Mouse (Mus musculus): ENCODE measurements around the gene Lrrfip1. TPM values are rescaled to one million over a fixed set of nuclear protein-coding genes. Genes with fewer than 3 reads are reported as not detected.
A peak's percentile ranks its signal among the peaks of the same experiment; 100 is the strongest.

Lrrfip1 gene
- polyA plus RNA-seq, 1 experiment from 2014 or later, result 88.9 TPM

DNA sequence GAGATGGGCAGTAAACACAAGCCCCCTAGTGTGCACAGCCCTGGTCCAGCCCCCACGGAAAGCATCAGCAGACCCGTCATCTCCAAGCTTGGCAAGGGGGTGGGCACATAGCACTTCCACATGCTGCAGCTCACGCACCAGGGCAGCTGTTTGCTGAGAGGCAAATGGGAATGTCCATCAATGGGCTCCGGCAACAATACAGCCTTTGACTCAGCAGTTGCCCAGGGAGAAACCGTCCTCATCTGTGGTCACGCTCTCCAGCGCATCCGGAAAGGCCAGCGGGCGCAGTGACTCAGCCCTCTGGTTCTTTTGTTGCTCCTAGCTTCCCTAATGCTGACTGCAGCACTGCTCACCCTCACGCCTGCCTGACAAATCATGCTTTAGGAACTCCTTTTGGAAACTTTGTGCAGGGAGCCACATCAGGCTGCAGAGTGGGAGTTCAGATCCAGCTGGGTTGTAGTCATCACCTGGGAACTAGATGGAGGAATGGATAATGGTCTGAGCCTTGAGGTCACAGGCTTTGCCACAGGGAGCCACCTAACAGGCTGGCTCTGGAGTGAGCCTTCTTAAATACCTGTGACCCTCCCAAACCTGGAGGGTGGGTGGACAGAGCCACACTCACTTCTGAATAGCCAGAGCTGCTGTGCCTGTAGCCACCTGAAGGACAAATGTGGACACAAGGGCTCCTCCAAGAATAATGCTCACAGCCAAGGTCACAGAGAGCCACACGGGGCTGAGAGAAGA lies 23.5 kb upstream of the Lrrfip1 start:
- H3K36me3 ChIP-seq (ENCODE audit: inconsistent target), result no peaks in the 10 kb centered on the region
- H3K27ac ChIP-seq, result peak overlapping the region; percentile 89
- WGBS (ENCODE audit: missing documents), result 3% methylated on average over 12 of the region's 12 CpGs
- no peaks in the 10 kb centered on the region for H3K79me2 ChIP-seq (ENCODE audit: inconsistent target)
- H3K4me3 ChIP-seq (ENCODE audit: inconsistent target), result no peak overlapping the region

DNA sequence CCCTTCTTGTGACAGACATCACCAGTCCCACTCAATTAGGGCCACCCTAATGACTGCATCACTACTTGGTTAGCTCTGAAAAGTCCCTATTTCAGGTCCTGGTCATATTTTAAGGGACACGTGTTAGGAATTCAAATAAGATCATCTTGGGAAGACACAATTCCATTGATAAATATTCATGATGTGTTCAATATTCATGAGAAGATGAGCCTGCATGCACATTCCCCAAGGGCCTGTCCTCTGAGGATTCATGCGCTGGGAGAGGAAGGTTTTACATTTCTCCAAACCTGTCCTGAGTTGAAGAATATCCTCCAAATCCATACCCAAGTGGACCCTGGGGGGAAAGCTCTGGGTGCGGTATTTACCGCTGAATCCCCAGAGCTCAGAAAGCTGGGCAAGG lies 22.6 kb upstream of the Lrrfip1 start:
- no peaks in the 10 kb centered on the region for H3K79me2 ChIP-seq (ENCODE audit: inconsistent target)
- H3K36me3 ChIP-seq (ENCODE audit: inconsistent target), result no peaks in the 10 kb centered on the region
- H3K4me3 ChIP-seq (ENCODE audit: inconsistent target), result no peak overlapping the region
- 94% methylated on average over 4 of the region's 4 CpGs for WGBS (ENCODE audit: missing documents)
- H3K27ac ChIP-seq, result peak overlapping the region; percentile 89

DNA sequence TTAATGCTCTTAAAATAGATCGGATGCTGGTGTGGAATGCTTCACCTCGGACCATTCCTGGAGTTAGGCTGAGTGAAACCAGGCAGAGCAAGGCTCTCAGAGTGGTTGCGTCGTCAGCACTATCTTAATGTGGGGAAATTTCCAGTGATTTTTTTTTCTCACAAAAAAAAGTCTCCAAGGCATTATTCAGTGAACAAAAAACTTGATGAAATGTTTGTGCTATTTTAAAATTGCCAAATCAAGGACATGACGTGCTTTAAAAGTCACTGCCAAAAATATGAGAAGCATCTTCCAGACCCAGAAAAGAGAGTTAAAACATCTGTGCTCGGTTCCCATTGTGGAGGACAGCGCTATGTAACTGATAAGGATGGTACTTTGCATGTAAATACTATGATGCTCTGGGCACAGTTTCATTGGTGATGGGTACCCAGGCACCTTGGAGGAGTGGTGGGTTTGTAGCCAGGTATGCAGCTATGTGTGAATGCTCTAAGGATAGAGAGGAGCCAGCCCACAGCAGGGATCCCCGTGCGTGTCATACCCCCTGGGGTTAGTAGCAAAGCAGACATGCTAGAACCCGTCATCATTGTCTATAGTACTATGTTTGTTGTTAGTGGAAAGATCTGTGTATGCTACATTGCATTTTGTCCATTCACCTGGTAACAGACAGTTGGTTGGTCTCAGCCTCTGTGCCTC lies 17.8 kb upstream of the Lrrfip1 start:
- Histone ChIP-seq H3K27ac (no peak overlapping the region), H3K79me2 (ENCODE audit: inconsistent target) (no peaks in the 10 kb centered on the region), H3K4me3 (ENCODE audit: inconsistent target) (no peak overlapping the region), H3K36me3 (ENCODE audit: inconsistent target) (no peaks in the 10 kb centered on the region)
- 91% methylated on average over 10 of the region's 10 CpGs for WGBS (ENCODE audit: missing documents)

DNA sequence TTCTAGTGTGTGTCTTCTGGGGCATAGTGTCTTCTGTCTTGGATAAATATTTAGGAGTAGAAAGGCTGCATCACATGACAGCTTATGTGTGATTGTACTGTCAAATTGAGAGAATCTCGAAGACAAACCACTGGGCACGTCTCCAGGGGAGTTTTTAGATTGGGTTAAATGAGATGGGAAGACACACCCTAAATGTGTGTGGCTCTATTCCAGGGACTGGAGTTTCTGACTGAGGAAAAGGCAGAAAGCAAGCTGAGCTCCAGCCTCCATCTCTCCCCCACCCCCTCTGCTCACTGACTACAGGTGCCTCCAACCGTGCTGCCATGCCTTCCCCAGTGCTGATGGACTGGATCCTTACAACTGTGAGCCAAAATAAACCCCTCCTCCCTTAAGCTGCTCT lies 17.2 kb upstream of the Lrrfip1 start:
- H3K79me2 ChIP-seq (ENCODE audit: inconsistent target), result no peaks in the 10 kb centered on the region
- 93% methylated on average over 3 of the region's 3 CpGs for WGBS (ENCODE audit: missing documents)
- H3K27ac ChIP-seq, result no peak overlapping the region
- H3K36me3 ChIP-seq (ENCODE audit: inconsistent target), result no peaks in the 10 kb centered on the region
- H3K4me3 ChIP-seq (ENCODE audit: inconsistent target), result no peak overlapping the region

DNA sequence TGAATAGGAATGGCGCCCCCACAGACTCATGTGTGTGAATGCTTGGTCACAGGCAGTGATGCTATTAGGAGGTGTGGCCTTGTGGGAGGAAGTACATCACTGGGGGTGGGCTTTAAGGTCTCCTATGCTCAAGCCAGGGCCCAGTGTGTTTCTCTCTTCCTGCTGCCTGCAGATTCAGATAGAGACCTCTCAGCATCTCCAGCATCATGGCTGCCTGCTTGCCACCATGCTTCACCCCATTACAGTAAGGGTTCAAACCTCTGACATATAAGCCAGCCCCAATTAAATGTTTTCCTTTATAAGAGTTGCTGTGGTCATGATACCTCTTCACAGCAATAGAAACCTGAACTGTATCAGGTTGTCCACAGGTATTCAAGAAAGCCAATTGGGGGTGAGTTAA lies 2.6 kb upstream of the Lrrfip1 start:
- Histone ChIP-seq H3K27ac (no peak overlapping the region), H3K4me3 (ENCODE audit: inconsistent target) (no peak overlapping the region), H3K79me2 (ENCODE audit: inconsistent target) (peaks cover 20% of the 10 kb centered on the region), H3K36me3 (ENCODE audit: inconsistent target) (no peaks in the 10 kb centered on the region)
- WGBS (ENCODE audit: missing documents), result 93% methylated on average over 1 of the region's 1 CpGs

DNA sequence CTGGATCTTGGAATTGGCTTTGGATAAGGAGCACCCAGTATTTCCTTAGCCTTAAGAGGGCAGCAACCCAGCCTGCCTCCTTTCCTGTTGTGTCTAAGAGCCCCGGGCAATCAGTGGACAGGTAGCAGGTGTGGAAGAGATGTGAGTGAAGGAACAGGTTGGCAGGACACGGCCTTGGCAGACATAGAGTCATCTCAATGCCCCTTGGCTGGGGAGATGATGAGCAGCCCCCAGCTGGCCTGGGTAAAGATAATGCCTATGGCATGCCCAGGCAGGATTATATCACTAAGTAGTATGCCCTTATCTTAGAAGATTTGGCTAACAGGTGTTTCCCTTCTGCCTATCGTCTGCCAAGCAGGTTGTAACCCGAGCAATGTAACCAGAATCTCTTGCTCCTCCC lies 1.4 kb upstream of the Lrrfip1 start:
- H3K79me2 ChIP-seq (ENCODE audit: inconsistent target), result peaks cover 32% of the 10 kb centered on the region
- H3K36me3 ChIP-seq (ENCODE audit: inconsistent target), result no peaks in the 10 kb centered on the region
- no peak overlapping the region for H3K4me3 ChIP-seq (ENCODE audit: inconsistent target)
- WGBS (ENCODE audit: missing documents), result 81% methylated on average over 4 of the region's 4 CpGs
- no peak overlapping the region for H3K27ac ChIP-seq

DNA sequence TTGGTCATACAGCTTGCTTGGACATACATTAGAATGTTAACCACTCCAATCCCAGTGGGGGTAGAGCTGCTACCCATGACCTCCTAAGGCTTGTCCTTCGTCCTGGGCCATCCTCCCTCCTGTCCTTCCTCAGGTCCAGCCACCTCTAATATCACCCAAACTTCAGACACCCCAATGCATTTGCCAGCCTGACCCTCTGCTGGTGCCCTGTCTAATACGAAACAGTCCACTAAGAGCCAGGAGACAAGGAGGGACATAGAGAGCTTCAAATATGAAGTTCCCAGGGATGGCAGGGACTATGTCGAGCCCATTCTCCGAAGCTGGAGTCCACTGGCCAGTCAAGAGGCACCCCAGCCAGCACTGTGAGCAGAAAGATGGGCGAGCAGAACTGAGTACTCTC lies 896 bp upstream of the Lrrfip1 start:
- H3K4me3 ChIP-seq (ENCODE audit: inconsistent target), result no peak overlapping the region; the same call in 1 of the 2 replicates
- peaks cover 37% of the 10 kb centered on the region for H3K79me2 ChIP-seq (ENCODE audit: inconsistent target)
- H3K36me3 ChIP-seq (ENCODE audit: inconsistent target), result no peaks in the 10 kb centered on the region
- no peak overlapping the region for H3K27ac ChIP-seq
- 87% methylated on average over 5 of the region's 5 CpGs for WGBS (ENCODE audit: missing documents)

DNA sequence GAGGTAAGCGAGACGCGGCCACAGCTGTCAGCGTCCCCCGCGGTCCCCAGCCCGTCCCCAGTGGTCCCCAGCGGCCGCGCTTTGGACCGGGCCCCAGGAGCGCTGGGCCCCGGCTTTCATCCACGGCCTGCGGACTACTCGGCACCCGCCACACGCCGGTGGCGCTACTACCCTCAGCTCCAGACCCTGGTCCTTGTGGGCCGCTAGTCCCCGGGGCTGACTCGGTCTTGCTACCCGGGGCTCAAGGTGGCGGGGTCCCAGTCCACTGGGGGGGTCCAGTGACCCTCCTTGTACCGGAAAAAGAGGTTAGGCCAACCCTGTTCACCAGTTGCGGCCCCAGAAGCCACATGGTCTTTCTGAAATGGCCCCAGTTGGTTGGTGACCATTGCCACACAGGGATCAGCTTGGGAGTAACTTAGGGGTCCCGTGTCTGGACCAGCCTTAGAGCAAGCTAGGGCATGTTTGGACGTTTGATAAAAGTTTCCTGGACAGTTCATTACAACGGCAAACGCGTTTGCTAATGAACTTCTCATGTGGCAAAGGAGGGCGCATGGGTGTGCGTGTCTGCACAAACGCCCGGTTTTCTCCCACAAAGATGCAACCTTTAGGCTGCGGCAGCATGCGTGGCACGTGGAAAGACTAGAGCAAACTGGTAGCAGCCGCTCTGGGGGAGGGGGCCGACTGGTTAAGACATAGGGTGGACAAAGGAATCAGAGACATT lies 514 bp downstream of the Lrrfip1 start:
- Histone ChIP-seq H3K79me2 (ENCODE audit: inconsistent target) (peaks cover 51% of the 10 kb centered on the region), H3K27ac (0 out of 2 replicates have a peak overlapping the region, but pooled peaks have one; percentile 10), H3K36me3 (ENCODE audit: inconsistent target) (no peaks in the 10 kb centered on the region), H3K4me3 (ENCODE audit: inconsistent target) (peak overlapping the region; percentile 75)
- WGBS (ENCODE audit: missing documents), result under 1% methylated on average over 41 of the region's 41 CpGs

DNA sequence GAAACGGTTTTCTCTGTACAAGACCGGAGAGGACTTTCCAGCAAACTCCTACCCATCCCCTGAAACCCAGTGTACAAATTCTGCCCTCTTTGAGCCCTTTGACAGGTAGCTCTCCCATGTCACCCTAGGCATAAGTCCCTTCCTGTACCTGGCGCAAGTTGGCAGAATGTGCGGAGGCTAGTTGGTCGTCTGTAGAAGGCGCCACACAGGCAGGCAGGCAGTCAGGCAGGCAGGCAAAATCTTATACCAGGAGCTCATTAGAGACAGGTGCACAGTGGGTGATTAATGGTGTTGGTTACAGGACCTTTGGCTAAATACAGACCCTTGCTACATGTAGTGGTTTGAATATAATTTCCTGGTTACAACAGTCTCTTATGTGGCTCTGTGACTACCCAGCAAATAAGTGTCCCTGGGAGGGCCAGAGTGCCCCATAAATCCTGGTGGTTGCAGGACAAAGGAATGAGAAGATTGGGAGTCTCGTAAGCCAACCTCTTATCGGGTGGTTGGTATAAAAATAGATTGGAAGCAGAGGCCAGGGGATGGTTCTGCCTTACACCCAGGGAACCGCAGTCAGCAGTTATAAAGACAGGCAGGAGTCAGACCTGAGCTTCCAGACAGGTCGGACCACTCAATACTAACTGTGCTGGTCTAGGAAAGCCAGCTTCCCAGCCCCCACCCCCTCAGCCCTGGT lies 1.5 kb downstream of the Lrrfip1 start:
- Histone ChIP-seq H3K36me3 (ENCODE audit: inconsistent target) (no peaks in the 10 kb centered on the region), H3K79me2 (ENCODE audit: inconsistent target) (peaks cover 61% of the 10 kb centered on the region), H3K4me3 (ENCODE audit: inconsistent target) (peak overlapping the region; percentile 75; the same call in 1 of the 2 replicates), H3K27ac (no peak overlapping the region)
- 57% methylated on average over 10 of the region's 10 CpGs for WGBS (ENCODE audit: missing documents)

DNA sequence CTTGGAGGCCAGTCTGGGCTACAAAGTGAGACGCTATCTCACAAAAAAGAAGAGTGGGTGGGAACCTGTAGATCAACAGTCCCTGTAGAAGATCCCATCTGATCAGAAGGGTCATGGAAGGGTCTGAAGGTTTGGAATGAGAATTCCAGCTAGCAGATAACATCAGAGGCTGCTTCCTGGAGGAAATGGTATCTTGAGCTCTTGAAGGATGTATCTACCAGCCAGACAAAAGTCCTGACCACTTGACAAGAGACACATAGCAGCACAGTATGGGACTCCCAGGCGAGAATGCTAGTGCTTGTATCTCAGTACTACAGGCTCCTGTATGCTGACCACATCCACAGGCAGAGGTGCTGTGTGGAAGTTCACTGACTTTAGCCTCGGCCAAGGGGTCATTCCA lies 2.6 kb downstream of the Lrrfip1 start:
- 98% methylated on average over 3 of the region's 3 CpGs for WGBS (ENCODE audit: missing documents)

DNA sequence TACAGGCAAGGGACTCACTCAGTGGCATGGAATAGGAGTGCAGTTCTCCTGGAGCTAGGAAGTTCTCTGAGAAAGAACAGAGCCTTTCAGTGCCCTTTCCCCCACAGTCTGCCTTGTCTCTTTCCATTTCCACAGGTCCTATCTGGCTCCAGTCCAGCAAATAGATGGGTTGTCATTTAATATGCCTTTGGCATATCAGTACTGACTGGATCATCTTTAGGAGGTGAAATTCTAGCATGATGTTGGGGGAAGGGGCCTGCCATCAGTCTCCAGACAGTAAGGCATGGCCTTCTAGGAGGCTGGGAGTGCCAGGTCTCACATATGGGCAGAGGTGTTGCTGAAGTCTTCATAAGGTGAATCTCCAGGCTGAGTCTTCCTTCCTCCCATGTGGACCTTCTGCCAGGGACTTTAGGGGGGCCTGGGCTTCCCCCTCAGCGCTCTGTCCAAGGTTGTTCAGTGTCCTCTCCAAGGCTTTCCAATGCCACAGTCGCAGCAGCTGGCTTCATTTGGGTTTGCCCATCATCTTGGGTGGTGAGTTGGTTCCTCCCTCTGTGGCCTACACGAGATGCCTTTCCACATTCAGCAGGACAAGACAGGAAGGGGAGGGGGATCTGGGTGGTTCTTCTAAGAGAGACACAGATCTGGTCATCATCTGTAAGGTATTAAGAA lies 3.5 kb downstream of the Lrrfip1 start:
- WGBS (ENCODE audit: missing documents), result 71% methylated on average over 3 of the region's 3 CpGs
- no peak overlapping the region for H3K27ac ChIP-seq
- H3K36me3 ChIP-seq (ENCODE audit: inconsistent target), result no peaks in the 10 kb centered on the region
- H3K79me2 ChIP-seq (ENCODE audit: inconsistent target), result peaks cover 78% of the 10 kb centered on the region
- H3K4me3 ChIP-seq (ENCODE audit: inconsistent target), result no peak overlapping the region

More for the DNA sequence above, 2.6 kb downstream of the Lrrfip1 start:
- Histone ChIP-seq H3K79me2 (ENCODE audit: inconsistent target) (peaks cover 69% of the 10 kb centered on the region), H3K36me3 (ENCODE audit: inconsistent target) (no peaks in the 10 kb centered on the region), H3K27ac (no peak overlapping the region), H3K4me3 (ENCODE audit: inconsistent target) (no peak overlapping the region)

DNA sequence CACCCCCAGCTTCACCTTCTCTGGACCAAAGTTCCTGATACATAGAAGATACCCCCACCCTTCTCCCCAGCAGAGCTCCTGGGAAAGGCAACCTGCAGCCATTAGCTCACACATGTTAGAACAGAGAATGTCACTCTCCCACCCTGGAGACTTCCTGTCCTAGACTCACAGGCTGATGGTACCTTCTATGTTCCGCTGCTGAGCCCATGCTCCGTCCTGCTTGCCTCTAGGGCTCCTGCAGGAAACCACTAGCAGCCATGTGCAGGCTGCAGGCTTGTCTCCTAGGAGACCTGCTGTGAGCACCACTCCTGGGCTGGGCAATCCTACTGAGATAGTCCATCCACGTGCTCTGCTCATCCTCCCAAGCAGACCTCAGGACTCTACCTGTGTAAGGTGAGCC lies 4.1 kb downstream of the Lrrfip1 start:
- Histone ChIP-seq H3K79me2 (ENCODE audit: inconsistent target) (peaks cover 84% of the 10 kb centered on the region), H3K36me3 (ENCODE audit: inconsistent target) (no peaks in the 10 kb centered on the region), H3K27ac (no peak overlapping the region), H3K4me3 (ENCODE audit: inconsistent target) (no peak overlapping the region)
- WGBS (ENCODE audit: missing documents), result 77% methylated on average over 3 of the region's 3 CpGs

DNA sequence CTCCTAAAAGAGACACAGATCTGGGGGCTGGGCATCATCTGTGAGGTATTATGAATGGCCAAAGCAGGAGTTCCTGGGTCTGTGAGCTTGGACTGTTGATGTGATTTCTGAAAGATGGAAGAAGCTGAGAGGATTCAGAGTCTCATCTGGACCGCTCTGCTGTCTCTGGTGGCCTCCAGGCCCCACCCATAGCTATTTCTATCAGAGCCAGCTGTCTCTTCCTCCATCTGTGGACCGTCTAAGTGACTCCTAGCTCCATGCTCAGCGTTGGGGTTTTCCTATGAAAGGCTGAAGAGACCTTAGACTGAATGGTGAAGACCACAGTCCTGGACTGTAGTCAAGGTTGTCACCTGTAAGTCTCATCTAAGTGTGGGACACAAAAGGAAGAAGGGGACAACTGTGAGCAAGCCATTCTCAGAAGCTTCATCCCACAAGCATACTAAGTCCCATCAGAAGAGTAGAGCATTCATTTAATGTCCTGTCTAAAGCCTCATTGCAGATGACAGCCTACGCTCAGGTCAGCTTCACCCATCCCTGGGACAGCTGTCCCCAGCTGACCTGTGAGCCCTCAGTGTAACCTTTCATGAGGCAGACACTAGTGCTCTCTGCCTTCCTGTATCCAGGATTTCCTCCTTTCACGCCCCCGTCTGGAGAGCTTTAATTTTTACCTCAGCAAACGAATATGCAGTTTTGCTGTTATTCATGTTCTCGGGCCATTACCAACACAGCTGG lies 5.2 kb downstream of the Lrrfip1 start:
- 92% methylated on average over 8 of the region's 8 CpGs for WGBS (ENCODE audit: missing documents)

More for the DNA sequence above, 5.2 kb downstream of the Lrrfip1 start:
- no peak overlapping the region for H3K27ac ChIP-seq
- H3K36me3 ChIP-seq (ENCODE audit: inconsistent target), result no peaks in the 10 kb centered on the region
- H3K79me2 ChIP-seq (ENCODE audit: inconsistent target), result peaks cover 95% of the 10 kb centered on the region
- no peak overlapping the region for H3K4me3 ChIP-seq (ENCODE audit: inconsistent target)
